In genomic region chr11:63948371-63948770, GRCm38 (mm10) we compare ENCODE assay signal across 18 mouse cellular contexts.
"Had no signal": no experiment of that assay in that cellular context is flagged by ENCODE, and none has a peak within 500 bp of the region (broad histone marks: within the 10 kb centered on the region; RNA-seq: fewer than 3 reads in every experiment).

No protein-coding gene starts in this region.

- H3K27ac ChIP-seq: intestine, embryonic 15.5 days; kidney, embryonic 15.5 days; limb, embryonic 12.5 days; limb, embryonic 15.5 days; liver, embryonic 14.5 days; lung, embryonic 15.5 days; midbrain, embryonic 13.5 days; neural tube, embryonic 13.5 days had no signal

- H3K9me3 ChIP-seq: intestine, embryonic 15.5 days; kidney, embryonic 15.5 days; limb, embryonic 12.5 days; limb, embryonic 15.5 days; lung, embryonic 15.5 days; midbrain, embryonic 13.5 days; neural tube, embryonic 13.5 days had no signal

- ATAC-seq: intestine, embryonic 15.5 days; liver, postnatal 0 days; midbrain, embryonic 13.5 days had no signal

- H3K27me3 ChIP-seq: kidney, embryonic 15.5 days had no signal

- H3K9ac ChIP-seq: intestine, embryonic 15.5 days; kidney, embryonic 15.5 days; limb, embryonic 12.5 days; limb, embryonic 15.5 days; liver, embryonic 14.5 days; liver, postnatal 0 days; lung, embryonic 15.5 days; midbrain, embryonic 13.5 days; neural tube, embryonic 13.5 days had no signal

- H3K36me3 ChIP-seq: intestine, embryonic 15.5 days; kidney, embryonic 15.5 days; limb, embryonic 12.5 days; limb, embryonic 15.5 days; lung, embryonic 15.5 days; midbrain, embryonic 13.5 days; neural tube, embryonic 13.5 days had no signal

- H3K4me3 ChIP-seq: intestine, embryonic 15.5 days; kidney, embryonic 15.5 days; limb, embryonic 12.5 days; limb, embryonic 15.5 days; lung, embryonic 15.5 days; midbrain, embryonic 13.5 days; myocyte; neural tube, embryonic 13.5 days had no signal

- H3K4me2 ChIP-seq: intestine, embryonic 15.5 days; kidney, embryonic 15.5 days; limb, embryonic 12.5 days; limb, embryonic 15.5 days; liver, embryonic 11.5 days; lung, embryonic 15.5 days; midbrain, embryonic 13.5 days; neural tube, embryonic 13.5 days had no signal

- DNase-seq: kidney, adult 11 months; kidney, adult 8-10 months; kidney, postnatal 10 days; kidney, postnatal 36 days; left cerebral cortex, postnatal 4 days; liver, postnatal 0 days; thymus, adult 18-20 months; thymus, postnatal 36 days had no signal
